Mouse (Mus musculus) olfactory bulb, adult 2 months (tissue): Measurements from ENCODE around the gene Dcdc2a.

Source experiments
- CTCF ChIP-seq: fragments of 200-500 bp; IDR thresholded peaks from 2 replicates; pipeline ENCODE4 v1.5.1; 2012; ENCODE audit warnings: low read depth, mild to moderate bottlenecking, low read length, moderate library complexity; ENCODE audit not compliant: insufficient read depth
- POLR2A ChIP-seq: fragments of 200-500 bp; IDR thresholded peaks from 2 replicates; pipeline ENCODE4 v1.6.1; 2012; ENCODE audit warnings: mild to moderate bottlenecking, low read depth, low read length, moderate library complexity; ENCODE audit not compliant: insufficient read depth

DNA sequence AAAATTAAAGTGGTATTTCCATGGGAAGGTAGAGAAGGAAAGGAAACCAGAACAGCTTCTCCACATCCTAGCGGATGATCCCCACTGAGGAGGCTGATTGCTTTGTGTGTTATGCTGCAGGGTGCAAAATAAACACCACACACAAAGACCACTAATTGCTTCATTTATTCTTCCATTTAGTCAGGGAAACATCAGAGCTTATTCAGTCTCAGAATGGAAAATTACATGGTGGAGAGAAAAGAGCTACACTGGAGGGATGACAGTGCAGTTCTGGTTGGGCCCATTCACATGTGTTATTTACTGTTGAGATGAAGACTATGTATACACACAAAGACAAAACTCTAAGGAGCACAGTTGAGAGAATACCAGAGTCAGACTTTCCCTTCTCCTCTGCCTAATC, 196.1 kb downstream of the Dcdc2a start:
- TF ChIP-seq CTCF = no peak
- no peak for TF ChIP-seq POLR2A
